Mouse (Mus musculus): ENCODE results near the gene Gm10644.

The Gm10644 gene

GRCm38 (mm10) chr8:83898456-83898855 is 56.5 kb downstream of the Gm10644 start:
- no peak for DNase-seq (ENCODE audit: low read depth, low spot score)

- no peak for DNase-seq (ENCODE audit: low read depth, low spot score)
Measured at GRCm38 (mm10) chr8:83897211-83897610, 57.8 kb downstream of the Gm10644 start.

GRCm38 (mm10) chr8:83896461-83896860 is 58.5 kb downstream of the Gm10644 start:
- no peak for DNase-seq (ENCODE audit: low read depth, low spot score)

- DNase-seq (ENCODE audit: low read depth, low spot score): no peak
Measured at GRCm38 (mm10) chr8:83895894-83896293, 59.1 kb downstream of the Gm10644 start.

GRCm38 (mm10) chr8:83893915-83894314 is 61.1 kb downstream of the Gm10644 start:
- DNase-seq (ENCODE audit: low read depth, low spot score): no peak

- no peak for DNase-seq (ENCODE audit: low read depth, low spot score)
Measured at GRCm38 (mm10) chr8:83892061-83892460, 62.9 kb downstream of the Gm10644 start.

- DNase-seq (ENCODE audit: low read depth, low spot score): no peak
Measured at GRCm38 (mm10) chr8:83888409-83888808, 66.6 kb downstream of the Gm10644 start.

All from forelimb bud, embryonic 11.5 days (tissue).